Mouse (Mus musculus) neutrophil, adult 5-6 weeks (primary cell): ENCODE data around the gene Tsc1. TPM values are rescaled to one million over a fixed set of nuclear protein-coding genes. Genes with fewer than 3 reads are reported as not detected.

Experiments
- ATAC-seq: fragments of 151-379, 151-347 bp; 2 replicates; pipeline ENCODE4 v1.8.0; 2017; ENCODE audit warnings: mild to moderate bottlenecking, moderate TSS enrichment; ENCODE audit not compliant: insufficient number of reproducible peaks, poor library complexity, low FRiP score, severe bottlenecking; ENCODE audit errors: extremely low read depth
- total RNA-seq: library from RNA; stranded (forward); fragments of 200-1000 nt; gene quantifications from 2 replicates; pipeline ENCODE4 v1.2.3, GENCODE M21; 2017

Tsc1 gene
- total RNA-seq, 1 experiment from 2014 or later = 32.5 TPM

- no peak for ATAC-seq
Measured at GRCm38 (mm10) chr2:28612436-28613063, 28.5 kb upstream of the Tsc1 start.

- ATAC-seq = no peak
Measured at GRCm38 (mm10) chr2:28613599-28613998, 27.4 kb upstream of the Tsc1 start.

DNA sequence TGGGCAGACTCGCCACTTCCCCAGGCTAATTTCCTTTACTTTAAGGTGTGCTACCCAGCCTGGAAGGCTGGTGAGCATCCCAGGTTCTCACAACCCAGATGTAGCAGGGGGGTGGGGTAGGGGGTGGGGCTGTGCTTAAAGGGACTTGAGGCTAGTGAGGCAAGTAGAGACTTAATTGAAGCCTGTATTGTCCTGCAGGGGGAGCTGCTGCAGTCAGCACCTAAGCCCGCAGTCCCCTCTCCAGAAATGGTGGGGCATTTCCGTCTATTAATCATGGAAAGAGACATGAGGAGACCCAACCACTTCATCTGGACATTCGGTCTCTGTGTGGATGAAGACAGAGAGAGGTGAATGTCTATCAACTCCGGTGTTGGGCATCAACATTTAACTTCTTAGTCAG lies 24.7 kb upstream of the Tsc1 start:
- ATAC-seq = no peak

- ATAC-seq = no peak
Measured at GRCm38 (mm10) chr2:28616874-28617273, 24.2 kb upstream of the Tsc1 start.

GRCm38 (mm10) chr2:28617498-28618486 lies 23.2 kb upstream of the Tsc1 start:
- ATAC-seq = no peak

DNA sequence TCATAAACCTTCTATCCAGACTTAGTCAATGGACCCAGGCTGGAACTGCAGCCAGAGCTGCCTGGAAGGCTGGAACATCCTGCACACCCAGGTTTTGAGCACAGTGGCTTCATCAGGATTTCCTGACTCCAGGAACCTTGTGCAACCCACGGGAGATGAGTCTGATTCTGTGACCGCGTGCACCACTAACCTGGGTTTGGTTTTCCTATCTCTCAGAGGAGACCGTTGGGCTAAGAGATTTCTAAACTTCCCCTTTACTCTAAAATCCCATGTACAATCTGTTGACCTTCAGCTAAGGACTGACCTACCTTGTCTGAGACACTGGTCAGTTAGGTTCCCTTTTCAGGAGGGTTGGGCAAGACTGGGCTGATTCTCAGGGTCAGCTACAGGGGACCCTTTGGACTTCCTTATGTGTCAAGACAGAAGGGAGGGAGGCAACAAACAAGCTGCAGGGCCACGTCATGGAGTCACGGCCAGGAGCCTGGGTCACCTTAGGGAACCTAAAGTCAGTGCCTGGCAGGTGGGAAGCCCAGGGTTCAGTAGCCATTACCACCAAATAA lies 22.2 kb upstream of the Tsc1 start:
- peak; percentile 42 for ATAC-seq

DNA sequence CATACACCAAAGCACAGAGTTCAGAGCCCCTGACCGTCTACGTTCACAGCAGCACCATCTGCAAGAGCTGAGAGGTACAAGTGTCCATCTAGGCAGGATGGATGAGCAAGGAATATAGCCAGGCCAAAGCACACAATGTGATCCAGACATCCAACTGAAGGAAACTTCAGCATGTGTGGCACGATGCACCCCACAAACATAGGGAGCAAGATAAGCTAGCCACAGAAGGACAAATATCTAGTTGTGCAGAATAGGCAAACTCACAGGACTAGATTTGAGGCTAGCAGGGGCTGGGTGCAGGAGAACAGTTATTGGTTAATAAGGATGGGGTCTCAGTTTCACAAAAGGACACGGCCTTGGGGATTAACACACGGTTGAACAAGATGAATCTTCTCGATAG lies 21.7 kb upstream of the Tsc1 start:
- no peak for ATAC-seq

DNA sequence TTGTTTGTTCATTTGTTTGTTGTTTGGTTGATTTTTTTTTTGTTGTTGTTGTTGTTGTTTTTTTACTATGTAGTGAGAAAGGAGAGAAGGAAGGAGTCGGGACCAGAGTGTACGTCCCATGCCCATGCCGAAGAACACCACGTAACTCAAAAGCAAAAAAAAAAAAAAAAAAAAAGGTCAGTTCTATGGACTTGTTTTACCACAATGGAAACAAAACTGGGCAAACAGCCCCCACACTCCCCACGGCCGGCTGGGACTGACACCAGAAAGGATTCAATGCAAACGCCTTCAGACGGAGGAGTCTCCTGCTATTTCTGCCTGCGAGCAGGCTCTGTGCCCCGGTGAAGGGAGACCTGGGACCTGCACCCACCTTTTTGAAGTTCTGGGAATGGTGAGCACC lies 20.5 kb upstream of the Tsc1 start:
- ATAC-seq = no peak

DNA sequence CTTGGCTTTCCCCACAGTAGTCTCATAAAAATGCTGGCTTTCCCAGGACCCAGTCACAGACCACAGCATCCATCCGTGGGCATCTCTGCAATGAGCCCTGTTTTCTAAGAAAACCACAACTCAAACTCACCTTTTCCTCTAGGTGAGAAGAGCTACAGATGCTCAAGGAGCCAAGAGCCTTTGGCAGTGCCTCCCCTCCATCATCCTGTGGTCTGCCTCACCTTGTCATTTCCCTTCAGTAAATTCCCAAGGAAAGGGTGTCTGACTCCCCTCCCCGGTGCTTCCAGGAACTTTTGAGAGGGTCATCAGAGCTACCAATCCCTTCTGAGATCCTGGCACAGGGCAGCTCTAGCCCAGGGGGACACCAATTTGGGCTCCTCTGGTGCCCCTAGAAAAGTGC lies 19.9 kb upstream of the Tsc1 start:
- no peak for ATAC-seq

GRCm38 (mm10) chr2:28621664-28622171 lies 19.3 kb upstream of the Tsc1 start, which contains the start of gene Gfi1b:
TSS of gene Gfi1b (minus strand) at chr2:28621982.
- ATAC-seq = peak; percentile 77

- ATAC-seq = peak; percentile 51; the same call in 1 of the 2 replicates
Measured at GRCm38 (mm10) chr2:28622521-28623124, 18.4 kb upstream of the Tsc1 start.

DNA sequence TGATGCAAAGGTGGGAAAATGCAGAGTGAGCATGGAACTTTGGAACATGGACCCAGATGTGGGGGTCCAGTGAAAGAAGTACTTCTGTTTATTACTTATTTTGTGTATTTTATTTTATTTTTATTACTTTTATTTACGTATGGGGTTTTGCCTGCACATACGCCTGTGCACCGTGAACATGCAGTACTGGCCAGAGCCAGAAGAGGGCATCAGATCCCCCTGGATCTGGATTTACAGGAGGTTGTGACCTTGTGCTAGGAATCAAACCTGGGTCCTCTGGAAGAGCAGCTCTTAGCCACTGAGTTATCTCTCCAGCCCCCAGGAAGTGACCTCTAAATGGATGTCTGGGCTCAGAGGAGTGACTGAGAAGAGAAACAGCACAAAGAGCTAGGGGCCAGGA lies 16.2 kb upstream of the Tsc1 start:
- ATAC-seq = no peak

- ATAC-seq = no peak
Measured at GRCm38 (mm10) chr2:28626038-28626437, 15.0 kb upstream of the Tsc1 start.

DNA sequence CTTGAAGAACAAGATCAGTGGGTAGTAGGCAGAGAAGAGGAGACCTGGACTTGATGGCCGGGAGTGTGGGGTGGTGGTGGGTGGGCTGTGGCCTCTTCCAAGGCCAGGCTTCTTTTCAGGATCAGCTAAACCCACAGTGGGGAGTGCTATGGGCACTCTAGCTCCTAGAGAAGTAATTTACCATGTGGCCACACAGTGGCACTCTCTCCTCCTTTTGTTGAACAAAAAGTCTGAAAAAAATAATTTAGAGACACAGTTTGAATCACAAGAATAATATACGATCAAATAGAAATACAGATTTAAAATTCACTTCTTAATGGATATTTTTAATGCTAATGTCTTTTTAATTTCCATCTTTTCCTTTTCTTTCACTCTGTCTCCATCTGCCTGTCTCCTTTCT lies 13.0 kb upstream of the Tsc1 start:
- no peak for ATAC-seq

GRCm38 (mm10) chr2:28629911-28630381 lies 11.1 kb upstream of the Tsc1 start:
- no peak for ATAC-seq

- no peak for ATAC-seq
Measured at GRCm38 (mm10) chr2:28632626-28633025, 8.4 kb upstream of the Tsc1 start.

DNA sequence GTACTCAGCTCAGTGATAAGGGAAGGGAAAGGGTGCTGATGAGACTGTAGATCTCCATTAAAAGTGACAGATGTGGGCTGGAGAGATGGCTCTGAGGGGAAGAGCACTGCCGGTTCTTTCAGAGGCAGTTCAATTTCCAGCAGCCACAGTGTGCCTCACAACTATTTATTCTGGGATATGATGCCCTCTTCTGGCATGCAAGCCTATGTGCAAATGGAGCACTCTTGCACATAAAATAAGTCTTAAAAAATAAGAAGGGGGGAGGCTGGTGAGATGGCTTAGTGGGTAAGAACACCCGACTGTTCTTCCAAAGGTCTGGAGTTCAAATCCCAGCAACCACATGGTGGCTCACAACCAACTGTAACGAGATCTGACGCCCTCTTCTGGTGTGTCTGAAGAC lies 7.9 kb upstream of the Tsc1 start:
- ATAC-seq = no peak

DNA sequence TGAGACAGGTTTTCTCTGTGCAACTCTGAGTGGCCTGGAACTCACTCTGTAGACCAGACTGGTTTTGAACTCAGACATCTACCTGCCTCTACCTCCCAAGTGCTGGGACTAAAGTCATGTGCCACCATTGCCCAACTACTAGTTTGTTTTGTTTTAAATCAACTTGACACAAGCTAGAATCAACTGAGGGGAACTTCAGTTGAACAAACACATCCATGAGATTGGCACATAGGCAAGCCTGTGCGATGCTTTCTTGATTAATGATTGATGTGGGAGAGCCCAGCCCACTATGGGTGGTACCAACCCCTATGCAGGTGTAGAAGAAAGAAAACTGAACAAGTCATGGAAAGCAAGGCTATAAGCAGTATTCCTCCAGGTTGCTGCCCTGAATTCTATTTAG lies 5.8 kb upstream of the Tsc1 start:
- no peak for ATAC-seq
